9 mouse cellular contexts compared by ENCODE assay signal in genomic region chr8:10154439-10154745, GRCm38 (mm10). TPM values are rescaled to one million over a fixed set of nuclear protein-coding genes. Genes with fewer than 3 reads are reported as not detected.
DNase-seq lines count a peak whose midpoint lies in the region; ATAC-seq lines count a peak whose summit lies in the region.
"Had no signal": no experiment of that assay in that cellular context is flagged by ENCODE, and none has a peak within 500 bp of the region (broad histone marks: within the 10 kb centered on the region; RNA-seq: fewer than 3 reads in every experiment).

No protein-coding gene starts in this region.

- no peaks in the 10 kb centered on the region for H3K36me3 ChIP-seq in heart, embryonic 10.5 days
- no peaks in the 10 kb centered on the region for H3K36me3 ChIP-seq in hindbrain, embryonic 11.5 days (ENCODE audit: control insufficient read depth, insufficient read depth, low read length)
- H3K36me3 ChIP-seq in midbrain, embryonic 11.5 days (ENCODE audit: control insufficient read depth, insufficient read depth, low read length): no peaks in the 10 kb centered on the region

- peaks cover 12% of the 10 kb centered on the region; the same call in 1 of the 2 replicates for H3K4me1 ChIP-seq in heart, embryonic 10.5 days
- peaks cover 2% of the 10 kb centered on the region; the same call in 1 of the 2 replicates for H3K4me1 ChIP-seq in hindbrain, embryonic 11.5 days (replicated peaks; ENCODE audit: control insufficient read depth, insufficient read depth, low read length)
- peaks cover 6% of the 10 kb centered on the region; the same call in 1 of the 2 replicates for H3K4me1 ChIP-seq in midbrain, embryonic 11.5 days (ENCODE audit: control insufficient read depth, insufficient read depth, low read length)

- WGBS in heart, embryonic 10.5 days: 16% methylated on average over 4 of the region's 4 CpGs
- WGBS in hindbrain, embryonic 11.5 days: 2% methylated on average over 4 of the region's 4 CpGs
- WGBS in midbrain, embryonic 11.5 days: 3% methylated on average over 4 of the region's 4 CpGs

- ATAC-seq in hindbrain, embryonic 11.5 days (ENCODE audit: low FRiP score): no peak
- no peak; the same call in 1 of the 2 replicates for ATAC-seq in midbrain, embryonic 11.5 days (ENCODE audit: low FRiP score)
- no peak for ATAC-seq in CD4-positive, CD25-positive, alpha-beta regulatory T cell, adult 4 months

- H3K4me3 ChIP-seq in heart, embryonic 10.5 days: peak overlapping the region; percentile 78
- peak overlapping the region; percentile 60 for H3K4me3 ChIP-seq in hindbrain, embryonic 11.5 days (ENCODE audit: low read depth, low read length)
- peak overlapping the region; percentile 45 for H3K4me3 ChIP-seq in midbrain, embryonic 11.5 days (ENCODE audit: low read depth, low read length)

- peak overlapping the region; percentile 73 for H3K9ac ChIP-seq in hindbrain, embryonic 11.5 days (ENCODE audit: low read depth, low read length)
- H3K9ac ChIP-seq in midbrain, embryonic 11.5 days (ENCODE audit: low read length): peak overlapping the region; percentile 60

- no peaks in the 10 kb centered on the region for H3K9me3 ChIP-seq in heart, embryonic 10.5 days
- no peaks in the 10 kb centered on the region for H3K9me3 ChIP-seq in hindbrain, embryonic 11.5 days (ENCODE audit: control insufficient read depth, low read length)
- H3K9me3 ChIP-seq in midbrain, embryonic 11.5 days (ENCODE audit: control insufficient read depth, low read length): no peaks in the 10 kb centered on the region

- no peak for DNase-seq in heart, embryonic 10.5 days (ENCODE audit: low spot score)
- no peak for DNase-seq in heart, postnatal 4 days
- DNase-seq in R1 (ENCODE audit: low read depth, low spot score): peak; percentile 22
- DNase-seq in hindbrain, embryonic 11.5 days (ENCODE audit: low spot score): no peak
- DNase-seq in midbrain, embryonic 11.5 days (ENCODE audit: low spot score, missing footprints): no peak
- no peak for DNase-seq in adrenal gland, adult 18-20 months (ENCODE audit: low spot score in 2 of 2)
- no peak for DNase-seq in MN1 (ENCODE audit: low spot score)
- DNase-seq: thymus, adult 18-20 months had no signal

- no peak overlapping the region for H3K27ac ChIP-seq in heart, embryonic 10.5 days
- peak overlapping the region; percentile 56 for H3K27ac ChIP-seq in hindbrain, embryonic 11.5 days (ENCODE audit: low read depth, low read length)
- H3K27ac ChIP-seq in midbrain, embryonic 11.5 days (ENCODE audit: low read depth, low read length): no peak overlapping the region; the same call in 1 of the 2 replicates

- H3K27me3 ChIP-seq in heart, embryonic 10.5 days (ENCODE audit: insufficient read depth, poor library complexity, severe bottlenecking): peaks cover 53% of the 10 kb centered on the region
- peaks cover 3% of the 10 kb centered on the region; the same call in 1 of the 2 replicates for H3K27me3 ChIP-seq in hindbrain, embryonic 11.5 days (ENCODE audit: control insufficient read depth, insufficient read depth, low read length)
- no peaks in the 10 kb centered on the region for H3K27me3 ChIP-seq in midbrain, embryonic 11.5 days (ENCODE audit: control insufficient read depth, insufficient read depth, low read length)

- peak overlapping the region; percentile 78 for H3K4me2 ChIP-seq in hindbrain, embryonic 11.5 days (replicated peaks; ENCODE audit: low read depth, low read length)
- peak overlapping the region; percentile 46 for H3K4me2 ChIP-seq in midbrain, embryonic 11.5 days

RNA-seq across cellular contexts. Expression of gene Myo16, which starts 0.7 kb away (rescaled TPM):
- 2.2 and 4.6 TPM in 2 replicates for polyA plus RNA-seq in heart, embryonic 10.5 days (2016; fragmentation: Nextera tagmentation; extraction: Ambion mirVana)
- total RNA-seq in heart, postnatal 4 days (2021): 10 to 100 TPM; 15.7 to 18.7 TPM
- 2.1 and 5.5 TPM in 2 replicates for polyA plus RNA-seq in hindbrain, embryonic 11.5 days (2014; fragmentation: Nextera tagmentation; extraction: Ambion mirVana)
- polyA plus RNA-seq in midbrain, embryonic 11.5 days (2014; fragmentation: Nextera tagmentation; extraction: Ambion mirVana): 2.7 and 3.0 TPM in 2 replicates
- under 1 TPM in 1 of 2 experiments, not detected in 1; 0.06 TPM for total RNA-seq in adrenal gland, adult 18-20 months (2021)
- polyA plus RNA-seq in CD4-positive, CD25-positive, alpha-beta regulatory T cell, adult 4 months (2017; shearing (Covaris generic)): not detected
